Comparison of ENCODE assay signal across 22 mouse cellular contexts in genomic region chr1:87893414-87893813, GRCm38 (mm10). TPM values are rescaled to one million over a fixed set of nuclear protein-coding genes. Genes with fewer than 3 reads are reported as not detected.
DNase-seq lines count a peak whose midpoint lies in the region; TF ChIP-seq lines count a peak whose summit lies in the region.
"Had no signal": no experiment of that assay in that cellular context is flagged by ENCODE, and none has a peak within 500 bp of the region (broad histone marks: within the 10 kb centered on the region; RNA-seq: fewer than 3 reads in every experiment).

No protein-coding gene starts in this region.

- intact Hi-C loops in heart, postnatal 25 days (cut with DNase I), result no loop called here

- 0 out of 2 replicates have a peak overlapping the region, but pooled peaks have one; percentile 41 for H3K27ac ChIP-seq in small intestine, adult 2 months (ENCODE audit: insufficient read depth, low read depth, low read length)
- H3K27ac ChIP-seq: embryonic facial prominence, embryonic 13.5 days; embryonic facial prominence, embryonic 15.5 days; forebrain, embryonic 10.5 days; forebrain, embryonic 12.5 days had no signal

- no peaks in the 10 kb centered on the region for H3K36me3 ChIP-seq in small intestine, adult 2 months (ENCODE audit: control insufficient read depth, insufficient read depth, low read length)
- H3K36me3 ChIP-seq: embryonic facial prominence, embryonic 13.5 days; embryonic facial prominence, embryonic 15.5 days; forebrain, embryonic 12.5 days had no signal

- no peaks in the 10 kb centered on the region for H3K27me3 ChIP-seq in small intestine, adult 2 months (ENCODE audit: control insufficient read depth, insufficient read depth, low read length)
- H3K27me3 ChIP-seq: embryonic facial prominence, embryonic 13.5 days; embryonic facial prominence, embryonic 15.5 days; forebrain, embryonic 12.5 days; Patski had no signal

- TF ChIP-seq POLR2A in small intestine, adult 2 months (IDR thresholded peaks at IDR 0.05; ENCODE audit: low read depth, low read length), result no peak

- H3K4me1 ChIP-seq in small intestine, adult 2 months (ENCODE audit: control insufficient read depth, insufficient read depth, insufficient read length, low read length), result peaks cover 26% of the 10 kb centered on the region

- peak; percentile 23 for DNase-seq in heart, adult 11 months
- no peak for DNase-seq in heart, postnatal 25 days (ENCODE audit: low spot score)
- peak; percentile 30 for DNase-seq in testis, postnatal 10 days (ENCODE audit: low spot score)
- DNase-seq in testis, postnatal 14 days (ENCODE audit: low spot score), result no peak
- DNase-seq in layer of hippocampus, adult 18-20 months (ENCODE audit: low spot score in 2 of 2), result no peak
- DNase-seq: adrenal gland, adult 8-10 months; adrenal gland, postnatal 25 days; B cell, adult 2 months; cerebellum, adult 11 months; cerebellum, adult 18-20 months; cerebellum, adult 8-10 months; cerebellum, adult 9-11 months; cerebellum, postnatal 14 days; cerebellum, postnatal 36 days; embryo, embryonic 11 days had no signal

- no peak for TF ChIP-seq CTCF in small intestine, adult 2 months (IDR thresholded peaks at IDR 0.05; ENCODE audit: extremely low read depth, insufficient read length, insufficient replicate concordance, low read depth, low read length)

- WGBS in small intestine, adult 2 months, result 60% methylated on average over 4 of the region's 4 CpGs

- no peak overlapping the region for H3K4me3 ChIP-seq in small intestine, adult 2 months (ENCODE audit: low read depth, low read length)
- H3K4me3 ChIP-seq: embryonic facial prominence, embryonic 13.5 days; embryonic facial prominence, embryonic 15.5 days; erythroblast, embryonic 14.5 days; forebrain, embryonic 10.5 days; forebrain, embryonic 12.5 days had no signal

RNA-seq across cellular contexts. Expression of gene Dgkd, which starts 40.3 kb away (rescaled TPM):
- 10 to 100 TPM; 56.5 to 56.7 TPM for total RNA-seq in heart, postnatal 25 days (2021)
- polyA plus RNA-seq in small intestine, adult 2 months (2012; rRNA removed), result 21.5 and 47.1 TPM in 2 replicates
- total RNA-seq in layer of hippocampus, adult 18-20 months (2021), result 100 to 1,000 TPM in 1 of 2 experiments, 10 to 100 TPM in 1; 92.0 to 100 TPM

Comparison
In these comparisons a context has a peak if more than half of its experiments do, and no peak if none do; other contexts are left out.
1. DNase-seq: peak in heart, adult 11 months (single experiment) and testis, postnatal 10 days (single experiment); none in heart, postnatal 25 days (single experiment), testis, postnatal 14 days (single experiment) and layer of hippocampus, adult 18-20 months (0 of 2).